Mouse (Mus musculus) frontal cortex, adult (tissue): ENCODE measurements at regions not wholly inside any gene's neighbourhood (a gene's known extent, or its start where the extent isn't known, plus 50 kb on each side); places are given as distances from the start of the nearest gene placed in this dataset.

Experiments
- ATAC-seq: cut with Nextera tagmentation; 2 replicates; pipeline ENCODE4 v1.9.2; 2017; ENCODE audit warnings: mild to moderate bottlenecking, moderate library complexity, mixed read lengths; ENCODE audit not compliant: low TSS enrichment

DNA sequence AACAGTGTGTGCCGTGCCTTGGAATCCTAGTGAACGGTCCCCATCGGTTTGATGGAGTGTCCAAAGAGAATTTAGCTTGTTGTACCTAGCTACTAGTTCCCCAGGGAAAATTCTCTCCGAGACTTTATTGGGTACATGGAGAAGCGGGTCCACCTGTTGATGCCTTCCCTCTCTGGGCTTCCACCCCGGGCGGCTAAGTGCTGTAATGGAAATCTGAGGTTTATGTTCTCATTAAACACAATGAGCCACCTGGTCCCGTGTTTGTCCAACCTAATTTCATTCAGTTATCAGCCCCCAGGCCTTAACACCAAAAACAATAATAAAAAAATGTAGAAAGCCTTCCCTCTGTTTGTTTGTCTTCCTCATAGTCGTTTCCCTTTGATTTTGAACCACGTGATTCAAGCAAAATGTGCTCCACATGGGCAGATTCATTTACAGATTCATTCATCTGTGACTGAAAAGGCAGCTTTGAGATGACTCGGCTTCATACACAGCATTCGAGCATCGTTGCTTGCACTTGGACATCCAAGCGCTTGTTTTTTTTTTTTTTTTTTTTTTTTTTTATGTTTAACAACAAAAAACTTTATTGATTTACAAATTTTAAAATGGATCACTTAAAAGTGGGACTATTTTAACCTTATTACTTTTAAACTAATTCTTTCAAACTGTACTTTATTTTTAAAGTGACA lies 84.5 kb upstream of the Smim23 start:
- ATAC-seq: no peak

- ATAC-seq: no peak
Measured at GRCm38 (mm10) chr11:32907520-32908233, 83.3 kb upstream of the Smim23 start.

DNA sequence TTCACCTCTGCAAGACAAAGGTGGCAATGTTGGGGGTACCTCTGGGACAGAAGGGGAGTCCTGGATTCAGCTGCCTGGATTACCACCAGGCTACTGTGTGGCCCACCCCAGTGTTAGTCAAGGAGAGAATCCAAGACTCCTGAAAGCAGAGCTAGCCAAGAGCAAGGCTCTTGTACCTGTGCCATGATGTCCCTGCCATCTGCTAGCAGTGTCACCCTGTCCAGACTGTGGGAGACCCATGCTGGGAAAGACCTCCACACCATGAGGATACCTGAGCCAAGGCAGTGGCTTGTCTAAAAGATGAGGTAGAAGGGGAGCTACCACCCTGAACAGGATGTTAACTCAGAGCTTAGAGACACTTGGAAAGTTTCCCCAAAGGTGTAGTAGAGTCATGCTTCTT lies 79.6 kb upstream of the Smim23 start:
- no peak for ATAC-seq

DNA sequence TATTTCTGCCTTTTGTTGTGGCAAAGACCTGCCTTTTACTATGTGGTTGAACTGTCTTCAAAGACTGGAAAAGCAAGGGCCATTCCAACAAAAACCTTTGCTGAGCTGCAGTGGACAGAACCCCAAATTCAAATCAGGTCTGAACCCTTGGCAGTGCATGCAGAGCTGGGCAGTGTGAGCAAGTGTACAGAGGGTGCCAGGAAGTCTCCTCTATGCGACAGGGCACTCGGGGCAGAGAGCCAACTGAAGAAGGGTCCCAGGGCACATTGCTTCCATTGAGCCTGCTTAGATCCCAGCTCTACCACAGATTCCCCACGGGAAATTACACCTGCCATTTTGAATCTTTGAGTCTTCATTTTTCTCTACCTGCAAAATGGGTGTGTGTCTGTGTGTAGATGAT lies 79.0 kb upstream of the Smim23 start:
- no peak for ATAC-seq

- no peak for ATAC-seq
Measured at GRCm38 (mm10) chr11:32902923-32903322, 78.5 kb upstream of the Smim23 start.

GRCm38 (mm10) chr11:32900437-32900836 lies 76.0 kb upstream of the Smim23 start:
- ATAC-seq: no peak

GRCm38 (mm10) chr11:32899604-32900216 lies 75.3 kb upstream of the Smim23 start:
- no peak for ATAC-seq

DNA sequence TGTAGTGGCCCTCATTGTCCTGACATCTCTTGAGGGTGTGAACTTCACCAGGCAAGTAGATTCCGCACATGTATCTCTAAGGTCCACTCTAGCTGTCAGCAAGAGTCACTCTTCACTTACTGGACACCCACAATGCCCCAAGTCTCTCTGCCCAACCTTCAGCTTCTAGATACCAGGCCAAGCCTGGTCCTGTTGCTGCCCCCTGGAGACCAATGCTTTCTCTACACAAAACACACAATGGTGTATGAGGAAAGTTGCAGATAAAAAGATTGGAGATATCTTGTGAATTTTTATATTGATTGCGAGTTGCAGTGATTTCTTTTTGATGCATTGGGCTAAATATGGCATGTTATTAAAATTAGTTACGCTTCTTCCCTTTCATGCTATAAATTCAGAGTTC lies 71.0 kb upstream of the Smim23 start:
- ATAC-seq: no peak

DNA sequence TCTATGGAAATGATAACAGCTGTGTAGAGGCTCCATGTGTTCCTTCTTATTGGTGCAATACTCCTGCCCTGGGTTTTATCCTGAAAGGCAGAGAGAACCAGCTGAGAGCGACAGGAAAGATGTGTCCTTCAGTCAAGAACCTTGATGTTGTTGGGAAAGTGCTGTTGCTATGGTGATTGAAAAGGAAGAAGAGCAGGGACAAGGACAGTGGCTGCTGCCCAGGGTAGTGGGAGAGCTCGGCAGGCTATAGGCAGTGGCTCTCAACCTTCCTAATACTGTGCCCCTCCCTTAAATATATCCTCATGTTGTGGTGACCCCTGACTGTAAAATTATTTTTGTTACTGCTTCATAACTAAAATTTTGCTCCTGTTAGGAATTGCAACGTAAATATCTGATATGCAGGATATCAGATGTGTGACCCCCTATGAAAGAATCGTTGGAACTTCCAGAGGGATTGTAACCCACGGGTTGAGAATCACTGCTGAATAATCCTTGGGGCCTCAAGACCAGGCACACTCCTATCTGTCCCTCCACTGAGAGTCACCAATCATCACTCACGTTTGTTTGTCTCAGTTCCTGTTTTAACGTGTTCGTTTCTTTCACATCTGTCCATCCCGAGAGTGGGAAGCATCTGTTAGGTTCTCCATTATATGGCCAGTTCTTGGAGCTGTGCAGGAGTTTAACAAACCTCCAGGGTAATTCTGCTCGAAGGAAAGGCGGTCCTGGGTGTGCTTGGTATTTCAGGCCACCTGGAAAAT lies 68.9 kb upstream of the Smim23 start:
- no peak for ATAC-seq

DNA sequence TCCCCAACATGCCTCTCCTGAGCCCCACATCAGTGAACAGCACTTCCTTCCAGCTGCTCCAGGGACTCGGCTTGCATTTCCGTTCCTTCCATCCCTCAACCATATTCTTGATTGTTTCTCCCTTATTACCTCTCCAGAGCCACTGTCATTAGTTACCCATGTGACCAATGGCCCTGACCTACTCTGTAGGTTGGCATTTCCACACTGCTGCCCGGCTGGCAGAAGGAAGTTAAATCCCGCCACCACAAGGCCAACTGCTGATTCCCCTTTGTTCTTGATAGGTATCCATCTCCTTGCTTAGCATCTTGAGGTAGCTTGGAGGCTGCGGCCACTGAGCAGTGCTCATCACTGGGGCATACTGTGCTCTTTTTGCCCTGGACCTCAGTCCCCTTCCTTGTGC lies 68.1 kb upstream of the Smim23 start:
- no peak for ATAC-seq

- peak; percentile 91 for ATAC-seq
Measured at GRCm38 (mm10) chr11:32889248-32889647, 64.8 kb upstream of the Smim23 start.

DNA sequence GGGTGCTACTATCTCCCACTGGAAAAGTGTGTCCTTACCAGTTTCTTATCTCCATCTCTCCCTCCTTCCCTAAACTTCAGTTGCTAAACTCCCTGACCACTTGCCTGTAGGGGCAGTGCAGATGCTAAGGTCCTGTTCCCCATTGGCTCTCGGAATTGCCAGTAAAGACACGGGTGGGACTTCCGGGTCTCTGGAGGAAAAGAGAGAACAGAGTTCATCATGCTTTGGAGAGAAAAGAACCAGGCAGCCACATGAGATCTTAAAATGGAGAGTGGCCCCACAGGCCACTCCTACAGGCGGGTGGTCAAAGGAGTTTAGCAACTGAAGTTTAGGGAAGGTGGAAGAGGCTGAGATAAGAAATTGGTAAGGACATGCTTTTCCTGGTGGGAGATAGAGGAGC lies 60.3 kb upstream of the Smim23 start:
- ATAC-seq: no peak

GRCm38 (mm10) chr11:32883062-32883852 lies 58.9 kb upstream of the Smim23 start:
- ATAC-seq: no peak

- no peak for ATAC-seq
Measured at GRCm38 (mm10) chr11:32878967-32879366, 54.6 kb upstream of the Smim23 start.
